Mouse (Mus musculus): Measurements from ENCODE around the gene Cntn5.
"Not testable (repeated sequence)": the region's sequence is repeated elsewhere in the genome, so short reads cannot be mapped to it uniquely, and the experiment has no call there.

Cntn5 gene

DNA sequence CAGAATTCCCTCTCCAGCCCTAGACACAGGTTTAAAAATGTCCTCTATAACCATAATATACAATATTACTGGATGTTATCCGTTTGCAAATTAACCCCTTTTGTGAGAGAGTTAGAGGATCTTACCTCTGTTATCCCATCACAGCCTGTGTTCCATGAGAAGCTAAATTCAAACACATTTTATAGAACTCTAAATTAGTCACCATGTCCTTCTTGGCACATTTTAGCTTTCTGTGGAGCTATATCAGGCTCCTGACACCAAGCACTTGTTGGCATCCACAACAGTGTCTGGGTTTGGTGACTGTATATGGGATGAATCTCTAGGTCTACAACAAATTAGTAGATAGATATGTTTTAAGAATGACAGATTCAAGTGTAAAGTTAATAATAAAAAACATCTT is 253.9 kb downstream of the Cntn5 start:
- DNase-seq (ENCODE audit: low spot score) = no peak

DNA sequence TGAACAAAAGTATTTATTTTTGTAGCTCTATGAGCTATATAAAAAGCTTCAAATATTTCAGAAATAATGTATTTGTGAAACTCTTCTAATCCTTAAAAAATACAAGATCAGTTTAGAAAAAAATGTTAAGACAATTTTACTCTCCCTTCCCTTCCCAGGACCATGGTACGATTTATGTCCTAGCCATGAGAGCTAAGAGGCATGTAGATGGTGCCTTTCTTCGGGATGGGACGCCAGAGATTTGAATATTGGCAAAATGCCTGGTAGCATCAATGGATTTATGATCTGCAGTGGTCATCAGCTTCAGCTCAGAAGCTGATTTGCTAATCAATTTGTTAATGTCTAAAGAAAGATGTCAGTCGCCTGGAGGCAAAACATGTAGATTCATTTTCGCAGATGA is 258.6 kb downstream of the Cntn5 start:
- no peak for DNase-seq (ENCODE audit: low spot score)

DNA sequence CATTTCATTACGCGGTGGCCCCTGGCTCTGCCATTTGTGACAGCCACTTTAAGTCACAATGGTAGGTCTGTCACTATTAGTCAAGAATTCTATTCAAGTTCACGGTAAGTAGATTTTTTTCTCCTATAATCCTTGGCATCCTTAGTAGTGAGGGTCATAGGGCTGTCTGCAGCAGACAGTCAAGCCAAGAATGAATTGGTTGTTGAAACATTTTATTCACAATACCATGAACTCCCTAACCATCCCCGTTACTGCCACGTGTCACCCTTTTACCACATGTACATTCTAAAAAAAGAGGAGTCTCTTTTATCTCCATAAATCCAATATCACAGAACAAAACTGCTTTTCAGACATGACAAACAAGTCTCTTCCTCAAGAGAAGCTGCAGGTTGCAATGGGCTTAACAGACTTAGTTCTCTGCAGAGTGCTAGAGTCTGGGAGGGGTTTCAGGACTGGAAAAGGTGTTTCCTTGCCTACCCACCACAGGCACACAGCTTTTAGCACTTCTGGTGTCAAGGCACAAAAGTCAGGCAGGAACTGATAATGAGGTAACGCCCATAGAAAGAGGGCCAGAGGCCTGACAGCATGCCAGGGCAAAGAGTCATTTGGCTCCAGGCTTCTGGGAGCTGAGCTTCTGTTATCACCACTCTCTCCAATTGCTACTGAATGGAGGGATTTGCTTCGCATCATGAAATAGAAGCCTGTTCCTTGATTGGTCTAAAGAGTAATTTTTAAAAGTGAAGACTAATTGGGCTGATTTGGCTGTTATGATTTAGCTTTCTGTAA is 259.3 kb downstream of the Cntn5 start:
- no peak for DNase-seq (ENCODE audit: low spot score)

- DNase-seq (ENCODE audit: low spot score) = no peak
Observed at GRCm38 (mm10) chr9:10618036-10618435, 286.5 kb downstream of the Cntn5 start.

DNA sequence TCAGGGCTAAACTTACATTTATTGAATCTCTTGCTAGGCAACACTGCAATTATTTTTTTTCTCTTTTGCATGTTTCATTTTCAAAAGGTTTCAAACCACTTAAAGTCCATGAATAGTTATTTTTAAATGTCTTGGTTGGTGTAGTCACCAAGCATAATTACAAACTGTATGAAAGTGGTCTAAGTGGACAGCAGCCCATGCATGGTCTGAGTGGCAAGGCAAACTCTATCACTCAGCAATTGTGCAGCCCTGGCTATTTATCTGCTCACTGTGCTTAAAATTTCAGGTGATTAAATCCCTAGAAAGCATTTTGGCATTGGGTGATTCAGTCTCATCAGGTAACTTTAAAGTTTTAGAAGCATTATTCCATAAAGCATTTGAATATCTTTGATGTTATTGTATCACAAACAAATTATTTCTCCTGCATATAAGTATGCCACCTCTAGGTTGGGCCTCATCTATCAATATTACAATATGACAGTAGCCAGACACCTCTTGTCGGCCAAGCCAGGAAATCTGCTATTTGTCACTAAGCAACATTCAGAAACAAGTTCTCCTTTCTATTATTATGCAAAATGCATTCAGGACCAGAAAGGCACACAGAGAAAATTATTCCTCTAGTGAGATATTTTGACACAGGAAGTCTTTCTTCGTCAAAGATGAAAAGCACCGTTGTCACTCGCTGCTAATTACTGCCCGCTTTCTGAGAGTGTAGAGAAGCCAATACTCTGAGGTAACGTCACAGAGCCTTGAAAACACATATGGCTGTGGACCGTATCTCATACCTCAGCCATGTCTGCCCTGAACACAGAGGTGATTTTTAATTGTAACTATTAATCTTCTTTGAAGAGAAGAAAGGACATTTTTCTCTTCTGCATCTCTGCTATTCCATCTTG is 329.0 kb downstream of the Cntn5 start:
- no peak for DNase-seq (ENCODE audit: low spot score)

DNA sequence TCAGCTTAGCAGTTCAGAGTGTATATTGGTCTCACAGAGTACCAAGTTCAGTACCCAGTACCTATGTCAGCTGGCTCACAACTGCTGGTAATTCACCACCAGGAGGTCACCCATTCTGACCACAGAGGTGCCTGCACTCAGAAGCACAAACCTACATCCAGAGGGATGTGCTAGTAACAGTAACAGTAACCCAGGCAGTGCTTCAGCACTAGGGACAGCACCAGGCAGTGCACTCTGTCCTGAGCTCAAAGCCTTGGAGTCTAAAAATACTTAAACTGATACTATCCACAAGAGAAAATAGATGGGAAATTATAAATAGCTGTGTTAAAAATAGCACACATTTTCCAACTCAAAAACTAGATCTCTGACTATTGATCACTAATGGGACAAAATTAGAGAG is 334.7 kb downstream of the Cntn5 start:
- no peak for DNase-seq (ENCODE audit: low spot score)

- not testable (repeated sequence) for DNase-seq (ENCODE audit: low spot score)
Observed at GRCm38 (mm10) chr9:10540877-10541276, 363.7 kb downstream of the Cntn5 start.

DNA sequence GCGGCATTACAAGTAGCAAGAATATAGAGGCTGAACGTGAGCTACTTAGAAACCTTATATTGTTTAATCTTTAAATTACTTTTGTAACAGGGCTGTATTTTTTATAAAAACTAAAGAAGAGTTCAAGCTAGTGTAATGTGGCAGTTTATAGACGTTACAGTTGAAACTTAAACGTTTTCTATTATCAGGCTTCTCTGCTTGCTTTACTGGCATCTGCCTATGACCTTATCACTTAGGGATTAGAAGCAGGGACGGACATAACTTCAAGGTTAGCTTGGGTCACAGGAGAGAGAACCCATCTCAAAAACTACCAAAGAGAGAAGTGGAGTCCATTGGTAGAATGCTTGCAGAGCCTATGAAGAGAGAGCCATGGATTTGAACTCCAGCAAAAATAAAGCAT is 372.3 kb downstream of the Cntn5 start:
- DNase-seq (ENCODE audit: low spot score) = no peak

DNA sequence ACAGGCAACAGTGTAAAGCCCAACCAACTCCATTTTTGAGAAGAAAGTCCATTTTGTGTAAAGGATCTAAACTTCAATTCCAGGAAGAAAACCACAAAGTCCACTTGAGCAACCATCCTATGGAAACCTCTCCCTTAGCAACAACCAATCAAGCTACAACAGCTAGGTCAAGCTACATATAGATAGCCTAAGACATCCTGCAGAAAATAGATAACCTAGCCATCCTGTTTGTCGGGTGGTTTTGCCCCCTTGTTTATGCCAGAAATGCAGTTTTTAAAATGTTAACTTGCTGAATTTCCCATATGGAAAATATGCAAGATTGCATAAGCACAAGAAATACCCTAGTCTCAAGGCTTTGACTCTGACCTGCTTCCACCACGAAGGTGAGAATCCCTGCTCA is 373.5 kb downstream of the Cntn5 start:
- DNase-seq (ENCODE audit: low spot score) = no peak

GRCm38 (mm10) chr9:10529528-10529927 is 375.0 kb downstream of the Cntn5 start:
- DNase-seq (ENCODE audit: low spot score) = no peak

GRCm38 (mm10) chr9:10529113-10529512 is 375.5 kb downstream of the Cntn5 start:
- DNase-seq (ENCODE audit: low spot score) = no peak

DNA sequence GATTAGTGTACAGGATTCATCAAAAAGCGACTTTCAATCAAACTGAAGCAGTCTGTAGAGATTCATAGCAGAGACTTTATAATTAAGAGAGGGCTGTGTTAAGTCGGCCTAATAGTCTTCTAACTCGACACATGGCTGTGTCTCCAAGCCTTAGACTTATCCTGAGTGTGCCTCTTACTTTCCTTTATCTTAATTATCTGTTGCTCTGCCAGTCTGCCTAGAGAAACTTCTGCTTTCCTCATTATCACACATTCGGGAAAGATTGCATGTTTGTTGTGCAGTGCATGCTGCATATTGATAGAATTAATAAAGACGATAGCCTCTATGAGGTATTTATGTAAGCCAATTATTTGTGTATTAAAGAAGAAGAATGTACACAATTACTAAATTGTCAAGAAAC is 375.9 kb downstream of the Cntn5 start:
- DNase-seq (ENCODE audit: low spot score) = no peak

- no peak for DNase-seq (ENCODE audit: low spot score)
Observed at GRCm38 (mm10) chr9:10525915-10526667, 378.5 kb downstream of the Cntn5 start.

GRCm38 (mm10) chr9:10522604-10523003 is 382.0 kb downstream of the Cntn5 start:
- DNase-seq (ENCODE audit: low spot score) = no peak

DNA sequence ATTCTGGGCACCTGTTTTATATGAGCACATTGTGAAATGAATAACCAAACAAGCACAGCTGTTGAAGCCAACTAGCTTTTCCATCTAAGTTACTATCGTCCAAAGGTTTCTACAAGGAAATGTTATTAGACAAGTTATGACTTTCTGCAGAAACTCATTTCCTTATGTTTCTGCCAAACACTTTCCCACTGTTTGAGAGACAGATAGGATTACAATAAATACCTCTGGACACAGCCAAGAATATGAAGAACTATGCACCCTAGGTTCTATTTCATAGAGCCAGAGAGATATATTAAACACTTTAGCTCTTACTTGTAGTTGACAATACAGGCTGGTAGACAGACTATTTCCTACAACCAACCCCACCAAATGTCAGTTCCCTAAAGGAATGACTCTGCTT is 383.5 kb downstream of the Cntn5 start:
- DNase-seq (ENCODE audit: low spot score) = no peak

DNA sequence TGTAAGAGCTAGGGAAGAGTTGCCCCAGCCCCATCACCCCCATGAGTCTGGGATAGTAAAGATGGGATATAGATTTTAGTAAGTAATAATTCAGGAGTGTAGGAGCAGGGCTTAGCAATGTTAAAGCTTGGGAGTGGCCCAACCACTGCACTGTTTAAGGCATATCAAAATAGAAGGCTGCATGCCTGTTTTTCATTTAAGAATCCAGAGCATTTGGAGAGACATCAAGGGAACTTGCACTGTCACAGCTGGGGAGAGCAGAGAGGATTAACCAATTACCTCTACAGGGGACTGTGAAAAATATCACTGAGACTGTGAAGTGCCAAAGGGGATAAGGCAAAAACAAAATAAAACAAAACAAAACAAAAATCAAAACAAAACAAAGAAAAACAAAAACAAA is 412.3 kb downstream of the Cntn5 start:
- no peak for DNase-seq (ENCODE audit: low spot score)

GRCm38 (mm10) chr9:10471484-10472125 is 433.0 kb downstream of the Cntn5 start:
- DNase-seq (ENCODE audit: low spot score) = no peak

GRCm38 (mm10) chr9:10464758-10465157 is 439.8 kb downstream of the Cntn5 start:
- no peak for DNase-seq (ENCODE audit: low spot score)

- DNase-seq (ENCODE audit: low spot score) = no peak
Observed at GRCm38 (mm10) chr9:10457900-10458299, 446.7 kb downstream of the Cntn5 start.

DNA sequence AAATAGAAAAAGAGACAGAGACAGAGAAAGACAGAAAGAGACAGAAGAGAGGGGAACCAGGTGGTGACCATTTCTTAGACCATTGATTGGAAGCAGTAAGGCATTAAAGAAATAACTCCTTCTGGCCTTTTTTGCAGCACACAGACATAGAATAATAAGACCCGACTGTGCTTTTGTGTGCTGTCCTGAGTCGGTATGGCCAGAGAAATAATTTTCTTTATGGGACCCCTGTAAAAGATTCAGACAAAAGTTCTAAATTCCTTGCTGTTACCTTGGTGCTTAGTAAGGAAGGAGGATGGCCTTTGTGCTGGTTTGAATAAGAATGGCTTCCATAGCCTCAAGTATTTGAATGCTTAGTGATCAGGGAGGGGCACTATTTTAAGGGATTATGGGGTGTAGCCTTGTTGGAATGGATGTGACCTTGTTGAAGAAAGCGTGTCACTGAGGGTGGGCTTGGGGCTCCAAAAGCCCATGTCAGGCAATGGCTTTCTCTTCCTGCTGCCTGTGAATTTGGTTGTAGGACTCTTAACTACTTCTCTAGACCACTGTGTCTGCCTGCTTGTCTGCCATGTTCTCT is 455.5 kb downstream of the Cntn5 start:
- no peak for DNase-seq (ENCODE audit: low spot score)

GRCm38 (mm10) chr9:10447220-10447837 is 457.2 kb downstream of the Cntn5 start:
- no peak for DNase-seq (ENCODE audit: low spot score)
